Mouse (Mus musculus) erythroblast, embryonic 14.5 days (primary cell): ENCODE results near the gene Ccdc186.

Experiments
- GATA1 ChIP-seq: IDR thresholded peaks from 2 replicates; pipeline ENCODE4 v1.6.1; 2012; ENCODE audit warnings: low read length, inconsistent platforms, mixed read lengths
- TAL1 ChIP-seq: IDR thresholded peaks from 3 replicates; pipeline ENCODE4 v1.6.1; 2012; ENCODE audit warnings: low read length, inconsistent platforms, mixed read lengths

DNA sequence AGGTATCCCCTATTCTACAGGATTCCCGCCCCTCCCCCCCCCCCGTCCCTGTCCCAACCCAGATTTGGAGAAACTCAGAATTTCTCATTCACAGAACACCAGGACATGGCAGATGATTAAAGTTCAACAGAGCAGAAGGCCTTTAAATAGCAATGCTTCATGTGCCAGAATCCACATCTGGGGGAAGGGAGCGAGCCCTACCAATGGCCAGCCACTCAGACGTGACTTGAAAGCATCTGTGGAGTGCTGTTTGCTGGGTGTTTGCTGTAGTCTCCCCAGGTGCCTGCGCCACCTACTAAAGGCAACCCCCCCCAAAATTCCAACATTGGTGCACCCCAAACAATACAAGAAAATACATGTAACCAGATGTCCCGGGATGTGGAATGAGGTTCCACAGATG, 76.5 kb downstream of the Ccdc186 start:
- TF ChIP-seq GATA1 (no peak), TAL1 (no peak)
